Mouse (Mus musculus): Measurements from ENCODE around the gene Hps6.

Hps6 gene

GRCm38 (mm10) chr19:46045696-46046311 lies 42.5 kb downstream of the Hps6 start:
- peak; percentile 79 for DNase-seq

GRCm38 (mm10) chr19:46046621-46047025 lies 43.3 kb downstream of the Hps6 start:
- no peak for DNase-seq

GRCm38 (mm10) chr19:46047426-46047825 lies 44.1 kb downstream of the Hps6 start:
- DNase-seq = no peak

- DNase-seq = no peak
Observed at GRCm38 (mm10) chr19:46049129-46049528, 45.8 kb downstream of the Hps6 start.

- no peak for DNase-seq
Observed at GRCm38 (mm10) chr19:46050462-46050861, 47.2 kb downstream of the Hps6 start.

Data from layer of hippocampus, adult 9-11 months (tissue).